Mouse (Mus musculus) subcutaneous adipose tissue, adult 2 months (tissue): ENCODE results near the gene Emp3. TPM values are rescaled to one million over a fixed set of nuclear protein-coding genes. Genes with fewer than 3 reads are reported as not detected.

Experiments used
- polyA plus RNA-seq: library from polyadenylated mRNA; depleted of rRNA; stranded (reverse); fragments of >200 nt; gene quantifications from 2 replicates; pipeline ENCODE4 v1.2.3, GENCODE M21; 2012; ENCODE audit warnings: low replicate concordance; rRNA removed

The Emp3 gene
- polyA plus RNA-seq = 179 and 360 TPM in 2 replicates

GRCm38 (mm10) chr7:45921242-45921621 lies at the start of gene Emp3:
Gene Emp3 (minus strand): TSS chr7:45921404.

GRCm38 (mm10) chr7:45923762-45924428 lies 2.7 kb upstream of the Emp3 start, which contains the start of gene Ccdc114:
Gene Ccdc114 (plus strand): TSS chr7:45924072.

GRCm38 (mm10) chr7:45896517-45897257 lies 24.5 kb downstream of the Emp3 start, which contains the start of the genes Syngr4 and Tmem143:
Gene Syngr4 (minus strand): TSS chr7:45896714.
Gene Tmem143 (plus strand): TSS chr7:45896941.

GRCm38 (mm10) chr7:45878278-45878677 lies 42.9 kb downstream of the Emp3 start, which contains the start of gene Grin2d:
Gene Grin2d (minus strand): TSS chr7:45878378.

GRCm38 (mm10) chr7:45872624-45873023 lies 48.6 kb downstream of the Emp3 start, which contains the start of gene Kdelr1:
Gene Kdelr1 (plus strand): TSS chr7:45872772.

Other genes with a start within 250 kb of the Emp3 start
- gene Ntn5, start 237.4 kb downstream of the Emp3 start, polyA plus RNA-seq = not detected in 2 replicates
- 0.23 and 0.30 TPM in 2 replicates for gene Sec1, start 227.0 kb downstream of the Emp3 start, polyA plus RNA-seq
- 17.8 and 42.8 TPM in 2 replicates for gene Car11, start 221.6 kb downstream of the Emp3 start, polyA plus RNA-seq
- 63.6 and 77.9 TPM in 2 replicates for gene Dbp, start 216.3 kb downstream of the Emp3 start, polyA plus RNA-seq
- 753 and 1,942 TPM in 2 replicates for gene Rpl18, start 205.9 kb downstream of the Emp3 start, polyA plus RNA-seq
- gene Sphk2, start 203.4 kb downstream of the Emp3 start, polyA plus RNA-seq = 36.9 and 48.7 TPM in 2 replicates
- 0.42 and 0.51 TPM in 2 replicates for gene Fam83e, start 200.2 kb downstream of the Emp3 start, polyA plus RNA-seq
- gene Spaca4, start 195.6 kb downstream of the Emp3 start, polyA plus RNA-seq = not detected in 2 replicates
- 0.63 and 25.3 TPM in 2 replicates for gene Lmtk3, start 137.7 kb downstream of the Emp3 start, polyA plus RNA-seq
- gene Sult2b1, start 136.7 kb downstream of the Emp3 start, polyA plus RNA-seq = 0.23 and 2.8 TPM in 2 replicates
- 51.8 and 57.9 TPM in 2 replicates for gene Cyth2, start 106.8 kb downstream of the Emp3 start, polyA plus RNA-seq
- 4.8 and 23.1 TPM in 2 replicates for gene Kcnj14, start 96.6 kb downstream of the Emp3 start, polyA plus RNA-seq
- gene Grwd1, start 90.5 kb downstream of the Emp3 start, polyA plus RNA-seq = 14.7 and 32.7 TPM in 2 replicates
- 371 and 393 TPM in 2 replicates for gene Kdelr1, start 48.6 kb downstream of the Emp3 start, polyA plus RNA-seq
- gene Grin2d, start 43.0 kb downstream of the Emp3 start, polyA plus RNA-seq = 1.1 and 6.1 TPM in 2 replicates
- 0.19 TPM in 1 of 2 replicates, not detected in the other for gene Syngr4, start 24.7 kb downstream of the Emp3 start, polyA plus RNA-seq
- gene Tmem143, start 24.5 kb downstream of the Emp3 start, polyA plus RNA-seq = 85.1 and 137 TPM in 2 replicates
- gene Ccdc114, start 2.7 kb upstream of the Emp3 start, polyA plus RNA-seq = 4.2 and 9.5 TPM in 2 replicates
- 0.23 and 0.82 TPM in 2 replicates for gene Abcc6, start 108.9 kb upstream of the Emp3 start, polyA plus RNA-seq
- gene Nomo1, start 112.3 kb upstream of the Emp3 start, polyA plus RNA-seq = 64.3 and 77.7 TPM in 2 replicates
- gene Kcnj11, start 179.4 kb upstream of the Emp3 start, polyA plus RNA-seq = 0.24 and 0.47 TPM in 2 replicates